Mouse (Mus musculus) midbrain, embryonic 11.5 days (tissue): ENCODE data around the gene Arl15. TPM values are rescaled to one million over a fixed set of nuclear protein-coding genes. Genes with fewer than 3 reads are reported as not detected.

ENCODE experiments used
- ATAC-seq: fragments of 200-750 bp; cut with Nextera tagmentation; 2 replicates; pipeline ENCODE4 v1.8.0; 2017; ENCODE audit warnings: moderate TSS enrichment, moderate library complexity; ENCODE audit not compliant: low FRiP score
- DNase-seq: peaks from one replicate; pipeline ENCODE4 v3.0.0; 2015; ENCODE audit warnings: low spot score; ENCODE audit errors: missing footprints
- H3K27ac ChIP-seq: fragments of 300-500 bp; sonication (generic); 2 replicates; pipeline ENCODE4 v1.5.1; 2014; ENCODE audit warnings: low read depth, low read length
- H3K27me3 ChIP-seq: fragments of 300-500 bp; sonication (generic); 2 replicates; pipeline ENCODE4 v1.6.1; 2014; ENCODE audit warnings: mild to moderate bottlenecking, low read length, moderate library complexity, mixed read lengths; ENCODE audit not compliant: control insufficient read depth, insufficient read depth
- H3K36me3 ChIP-seq: fragments of 300-500 bp; sonication (generic); 2 replicates; pipeline ENCODE4 v1.6.1; 2014; ENCODE audit warnings: mild to moderate bottlenecking, low read length, moderate library complexity, mixed read lengths; ENCODE audit not compliant: control insufficient read depth, insufficient read depth
- H3K4me1 ChIP-seq: fragments of 300-500 bp; sonication (generic); 2 replicates; pipeline ENCODE4 v1.6.1; 2014; ENCODE audit warnings: low read length; ENCODE audit not compliant: control insufficient read depth, insufficient read depth
- H3K4me2 ChIP-seq: fragments of 300-500 bp; sonication (generic); 2 replicates; pipeline ENCODE4 v1.6.1; 2014; ENCODE audit warnings: mild to moderate bottlenecking, moderate library complexity
- H3K4me3 ChIP-seq: fragments of 300-500 bp; sonication (generic); 2 replicates; pipeline ENCODE4 v1.5.1; 2014; ENCODE audit warnings: low read depth, low read length
- H3K9ac ChIP-seq: fragments of 300-500 bp; sonication (generic); 2 replicates; pipeline ENCODE4 v1.6.1; 2014; ENCODE audit warnings: low read length
- H3K9me3 ChIP-seq: fragments of 300-500 bp; sonication (generic); 2 replicates; pipeline ENCODE4 v1.6.1; 2016; ENCODE audit warnings: low read length; ENCODE audit not compliant: control insufficient read depth
- WGBS: fragments of 180-500 bp; shearing (Covaris S2); extraction: QIAGEN DNeasy Blood & Tissue Kit; methylation state at CpG from one replicate; pipeline ENCODE4 v1.1.7; 2014; 5-methylcytosine and 5-hydroxymethylcytosine counted together
- polyA plus RNA-seq: library from polyadenylated mRNA; unstranded; fragments of >200 nt; fragmentation: Nextera tagmentation; extraction: Ambion mirVana; gene quantifications from 2 replicates; pipeline ENCODE4 v1.2.1, GENCODE M21; 2014

The Arl15 gene
- polyA plus RNA-seq, 1 experiment from 2014 or later = 13.6 TPM

DNA sequence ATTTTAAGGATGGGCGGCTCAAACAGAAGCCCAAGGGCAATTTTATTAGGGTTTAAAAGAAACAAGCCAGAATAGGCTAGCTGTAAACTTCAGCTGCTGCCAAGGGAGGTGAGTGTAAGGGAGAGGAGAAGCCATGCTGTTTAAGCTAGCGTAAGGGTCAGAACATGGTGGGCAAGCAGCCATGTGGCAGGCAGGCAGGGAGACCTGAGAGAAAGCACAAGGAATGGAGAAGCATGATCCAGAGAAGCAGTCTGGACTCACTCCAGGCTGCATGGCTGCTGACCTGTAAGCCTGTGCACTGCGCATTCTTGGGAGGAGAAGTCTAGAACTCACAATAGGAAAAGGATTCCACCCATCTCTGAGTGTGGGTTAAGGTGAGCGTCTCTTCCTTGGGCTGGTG lies 66.5 kb downstream of the Arl15 start:
- H3K9ac ChIP-seq = no peak overlapping the region
- 94% methylated on average over 4 of the region's 4 CpGs for whole genome bisulfite sequencing
- no peaks in the 10 kb centered on the region for H3K4me1 ChIP-seq
- ATAC-seq (no peak), DNase-seq (no peak)
- no peaks in the 10 kb centered on the region for H3K27me3 ChIP-seq
- no peak overlapping the region for H3K4me3 ChIP-seq
- no peak overlapping the region for H3K27ac ChIP-seq
- no peaks in the 10 kb centered on the region for H3K36me3 ChIP-seq
- no peaks in the 10 kb centered on the region for H3K9me3 ChIP-seq
- no peak overlapping the region for H3K4me2 ChIP-seq

- WGBS = 90% methylated on average over 9 of the region's 9 CpGs
- Histone ChIP-seq H3K9ac (no peak overlapping the region), H3K4me3 (no peak overlapping the region), H3K27ac (no peak overlapping the region), H3K27me3 (no peaks in the 10 kb centered on the region), H3K4me1 (no peaks in the 10 kb centered on the region), H3K9me3 (no peaks in the 10 kb centered on the region), H3K4me2 (no peak overlapping the region), H3K36me3 (no peaks in the 10 kb centered on the region)
- DNase-seq (no peak), ATAC-seq (no peak)
Measured at GRCm38 (mm10) chr13:113861231-113861630, 66.9 kb downstream of the Arl15 start.

GRCm38 (mm10) chr13:113862951-113863350 lies 68.6 kb downstream of the Arl15 start:
- H3K9me3 ChIP-seq = no peaks in the 10 kb centered on the region
- H3K36me3 ChIP-seq = no peaks in the 10 kb centered on the region
- H3K9ac ChIP-seq = no peak overlapping the region
- no peak for DNase-seq
- ATAC-seq = no peak
- no peak overlapping the region for H3K27ac ChIP-seq
- no peaks in the 10 kb centered on the region for H3K27me3 ChIP-seq
- WGBS = 87% methylated on average over 10 of the region's 10 CpGs
- H3K4me1 ChIP-seq = no peaks in the 10 kb centered on the region
- no peak overlapping the region for H3K4me2 ChIP-seq
- H3K4me3 ChIP-seq = no peak overlapping the region

DNA sequence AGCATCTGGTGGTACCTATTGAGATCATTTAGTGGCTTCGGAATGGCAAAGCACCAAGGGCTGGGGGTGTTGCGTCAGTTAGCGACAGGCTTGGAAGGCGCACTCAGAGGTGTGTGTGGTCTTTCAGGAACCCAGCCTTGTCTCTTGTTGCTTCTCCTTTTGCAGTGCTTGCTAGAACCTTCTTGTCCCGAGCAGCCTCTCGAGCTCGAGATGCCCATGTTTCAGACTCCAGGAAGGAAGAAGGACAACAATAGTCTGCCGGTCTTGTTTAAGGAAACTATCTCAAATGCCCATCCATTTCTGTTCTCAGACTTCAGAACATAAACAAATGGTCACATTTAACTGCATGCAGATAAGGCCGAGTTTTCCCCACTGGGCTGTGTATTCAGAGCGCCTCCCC lies 69.4 kb downstream of the Arl15 start:
- Histone ChIP-seq H3K4me1 (no peaks in the 10 kb centered on the region), H3K4me3 (no peak overlapping the region), H3K9me3 (no peaks in the 10 kb centered on the region), H3K4me2 (no peak overlapping the region), H3K27ac (no peak overlapping the region), H3K27me3 (no peaks in the 10 kb centered on the region), H3K9ac (no peak overlapping the region), H3K36me3 (no peaks in the 10 kb centered on the region)
- DNase-seq = no peak
- WGBS = 90% methylated on average over 10 of the region's 10 CpGs
- no peak for ATAC-seq

DNA sequence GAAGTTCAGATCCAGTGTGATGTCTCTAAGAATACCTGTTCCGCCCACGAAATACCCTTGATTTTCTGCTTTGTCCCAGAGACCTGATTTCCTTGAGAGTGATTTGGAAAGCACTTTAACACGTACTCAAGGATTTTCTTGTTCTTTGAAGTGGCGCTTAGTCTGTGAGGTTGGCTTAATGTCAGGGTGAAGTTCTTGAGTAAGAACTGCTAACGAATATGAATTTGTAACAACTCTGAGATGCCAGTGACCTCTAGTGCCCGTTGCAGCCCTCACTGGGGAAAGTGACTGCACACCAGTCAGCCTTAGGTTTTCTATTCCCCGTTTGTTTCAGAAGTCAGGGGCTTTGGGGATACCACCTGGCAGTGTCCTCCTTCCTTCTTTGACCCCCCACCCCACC lies 70.0 kb downstream of the Arl15 start:
- 0 out of 2 replicates have a peak, but pooled peaks have one; percentile 2 for ATAC-seq
- 76% methylated on average over 7 of the region's 7 CpGs for WGBS

DNA sequence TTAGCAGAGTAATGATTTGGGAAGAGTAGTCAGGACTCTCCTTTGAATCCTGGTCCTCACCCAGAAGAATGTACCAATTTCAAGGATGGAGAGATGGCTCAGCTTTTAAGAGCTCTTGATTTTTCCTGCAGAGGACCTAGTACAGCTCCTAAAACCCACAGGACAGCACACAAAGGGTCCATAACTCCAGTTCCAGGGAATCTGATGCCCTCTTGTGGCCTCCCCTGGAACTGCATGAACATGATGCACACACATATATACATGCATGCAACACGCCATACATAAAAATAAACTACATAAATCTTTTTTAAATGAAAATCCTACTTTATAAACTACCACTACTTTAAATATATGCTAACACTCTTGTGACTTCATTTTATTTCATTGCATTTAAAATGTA lies 70.6 kb downstream of the Arl15 start:
- no peak overlapping the region for H3K9ac ChIP-seq
- no peak overlapping the region for H3K4me3 ChIP-seq
- H3K36me3 ChIP-seq = no peaks in the 10 kb centered on the region
- H3K4me2 ChIP-seq = no peak overlapping the region
- DNase-seq = peak; percentile 97
- WGBS = 44% methylated on average over 1 of the region's 1 CpGs
- H3K27ac ChIP-seq = no peak overlapping the region
- H3K4me1 ChIP-seq = no peaks in the 10 kb centered on the region
- H3K27me3 ChIP-seq = no peaks in the 10 kb centered on the region
- H3K9me3 ChIP-seq = no peaks in the 10 kb centered on the region
- peak; percentile 35 for ATAC-seq

More for the DNA sequence above, 70.0 kb downstream of the Arl15 start:
- H3K27me3 ChIP-seq = no peaks in the 10 kb centered on the region
- H3K36me3 ChIP-seq = no peaks in the 10 kb centered on the region
- H3K9me3 ChIP-seq = no peaks in the 10 kb centered on the region
- H3K4me1 ChIP-seq = no peaks in the 10 kb centered on the region
- H3K4me3 ChIP-seq = no peak overlapping the region
- no peak overlapping the region for H3K9ac ChIP-seq
- no peak overlapping the region for H3K27ac ChIP-seq
- no peak overlapping the region for H3K4me2 ChIP-seq
- DNase-seq = no peak

DNA sequence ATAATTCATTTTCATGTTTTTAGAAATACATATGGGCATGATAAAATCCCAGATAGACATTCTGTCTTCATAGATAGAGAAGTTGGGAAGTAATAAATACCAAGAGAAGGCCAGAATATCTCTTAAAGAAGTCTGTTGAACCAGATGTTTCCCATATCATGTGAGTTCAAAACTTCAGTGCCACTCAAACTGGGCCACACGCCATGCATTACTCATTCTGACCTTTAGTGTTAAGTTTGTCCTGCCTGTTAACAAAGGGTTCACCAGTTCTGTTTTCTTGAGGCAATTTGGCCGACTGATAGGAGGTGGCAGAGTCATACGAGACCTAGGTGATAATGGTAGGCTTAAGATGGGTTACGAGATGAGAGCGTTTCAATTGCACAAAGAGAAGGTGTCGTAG lies 71.1 kb downstream of the Arl15 start:
- H3K27ac ChIP-seq = no peak overlapping the region
- H3K27me3 ChIP-seq = no peaks in the 10 kb centered on the region
- no peak overlapping the region for H3K9ac ChIP-seq
- no peaks in the 10 kb centered on the region for H3K36me3 ChIP-seq
- H3K4me1 ChIP-seq = no peaks in the 10 kb centered on the region
- no peak overlapping the region for H3K4me2 ChIP-seq
- no peak overlapping the region for H3K4me3 ChIP-seq
- no peak for ATAC-seq
- no peak for DNase-seq
- no peaks in the 10 kb centered on the region for H3K9me3 ChIP-seq
- WGBS = 76% methylated on average over 6 of the region's 6 CpGs

- no peak for ATAC-seq
- 37% methylated on average over 7 of the region's 7 CpGs for WGBS
- no peak overlapping the region for H3K9ac ChIP-seq
Measured at GRCm38 (mm10) chr13:113865806-113866205, 71.5 kb downstream of the Arl15 start.

GRCm38 (mm10) chr13:113867736-113868135 lies 73.4 kb downstream of the Arl15 start:
- 97% methylated on average over 2 of the region's 2 CpGs for WGBS
- Histone ChIP-seq H3K4me3 (no peak overlapping the region), H3K27me3 (no peaks in the 10 kb centered on the region), H3K4me2 (no peak overlapping the region), H3K36me3 (no peaks in the 10 kb centered on the region), H3K9ac (no peak overlapping the region), H3K4me1 (no peaks in the 10 kb centered on the region), H3K9me3 (no peaks in the 10 kb centered on the region), H3K27ac (no peak overlapping the region)
- ATAC-seq (no peak), DNase-seq (no peak)

More at GRCm38 (mm10) chr13:113865806-113866205, 71.5 kb downstream of the Arl15 start:
- no peak overlapping the region for H3K27ac ChIP-seq
- H3K36me3 ChIP-seq = no peaks in the 10 kb centered on the region
- no peaks in the 10 kb centered on the region for H3K9me3 ChIP-seq
- H3K4me3 ChIP-seq = no peak overlapping the region
- no peak overlapping the region for H3K4me2 ChIP-seq
- H3K4me1 ChIP-seq = no peaks in the 10 kb centered on the region
- peak; percentile 94 for DNase-seq
- no peaks in the 10 kb centered on the region for H3K27me3 ChIP-seq
